Mouse (Mus musculus): ENCODE results near the gene Scaf4.

GRCm38 (mm10) chr16:90242426-90243304 is 41.6 kb downstream of the Scaf4 start:
- no peak for TF ChIP-seq POLR2A (IDR thresholded peaks at IDR 0.05; ENCODE audit: control insufficient read depth, extremely low read depth, insufficient read depth, low read length, poor library complexity)
- no peak for TF ChIP-seq CTCF (IDR thresholded peaks at IDR 0.05; ENCODE audit: borderline replicate concordance, control insufficient read depth, extremely low read depth, insufficient read depth, low read length, poor library complexity)
